Mouse (Mus musculus): ENCODE data around the gene Wwox. TPM values are rescaled to one million over a fixed set of nuclear protein-coding genes. Genes with fewer than 3 reads are reported as not detected.

Wwox gene
- total and polyA plus RNA-seq, 3 experiments, result 7.8 to 11.5 (median 9.1) TPM

DNA sequence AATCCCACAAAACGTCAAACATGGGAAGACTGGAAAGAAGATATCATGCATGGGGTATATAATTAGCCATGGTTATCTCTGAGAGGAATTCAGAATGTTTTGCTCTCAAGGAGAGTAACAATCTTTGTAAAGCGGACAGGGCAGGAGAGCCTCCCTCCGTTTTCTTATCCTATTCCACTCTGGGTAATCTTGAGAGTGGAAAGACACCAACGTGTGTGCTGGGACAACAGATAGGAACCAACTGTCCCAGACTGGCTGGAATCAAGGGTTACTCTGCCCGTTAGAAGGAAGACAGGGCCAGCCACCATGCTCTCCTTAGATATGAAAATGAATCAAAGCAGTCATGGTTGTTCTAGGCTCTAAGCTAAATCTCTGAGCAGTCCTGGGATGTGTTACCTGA, 650.7 kb downstream of the Wwox start:
- H3K9me3 ChIP-seq (replicated peaks; ENCODE audit: low read length), result peaks cover 7% of the 10 kb centered on the region
- no peaks in the 10 kb centered on the region for H3K79me2 ChIP-seq (replicated peaks; ENCODE audit: control insufficient read depth, extremely low read depth, insufficient read depth, poor library complexity, severe bottlenecking)
- H3K27me3 ChIP-seq (replicated peaks), result peaks cover 4% of the 10 kb centered on the region
- H3K4me1 ChIP-seq (ENCODE audit: control insufficient read depth in 1 of 2, insufficient read depth in 2 of 2), result no peaks in the 10 kb centered on the region
- H3K9ac ChIP-seq (ENCODE audit: insufficient read depth, low read depth), result no peak overlapping the region
- no peak overlapping the region for H3K4me3 ChIP-seq (replicated peaks in 1 of 3; ENCODE audit: low read depth in 2 of 3, low read length in 2 of 3, poor library complexity in 1 of 3)
- DNase-seq (ENCODE audit: extremely low read depth), result no peak
- TF ChIP-seq USF2 (conservative IDR thresholded peaks at IDR 0.05; ENCODE audit: low read depth, low read length) (no peak), NELFE (IDR thresholded peaks at IDR 0.05; ENCODE audit: low read depth, low read length) (no peak)
- H3K36me3 ChIP-seq (replicated peaks in 1 of 2; ENCODE audit: control insufficient read depth in 1 of 2, insufficient read depth in 1 of 2, low read length in 1 of 2), result no peaks in the 10 kb centered on the region
- in situ Hi-C loops (cut with MboI; ENCODE audit: low pct_ligation_motif_present, low pct_unique_long_range_greater_than_20kb, low sequenced_read_pairs) (loop anchor here (25.0 kb wide), 1 partner anchor 622 kb away; the partner anchor contains the start of gene Maf), dilution Hi-C loops (cut with MboI; ENCODE audit: extremely low pct_ligation_motif_present, extremely low pct_unique_long_range_greater_than_20kb, low sequenced_read_pairs) (no loop called here)
- H3K27ac ChIP-seq (ENCODE audit: insufficient read depth, low read depth), result no peak overlapping the region
- no peak overlapping the region for H3K4me2 ChIP-seq (ENCODE audit: insufficient read depth, low read depth, poor library complexity, severe bottlenecking)

DNA sequence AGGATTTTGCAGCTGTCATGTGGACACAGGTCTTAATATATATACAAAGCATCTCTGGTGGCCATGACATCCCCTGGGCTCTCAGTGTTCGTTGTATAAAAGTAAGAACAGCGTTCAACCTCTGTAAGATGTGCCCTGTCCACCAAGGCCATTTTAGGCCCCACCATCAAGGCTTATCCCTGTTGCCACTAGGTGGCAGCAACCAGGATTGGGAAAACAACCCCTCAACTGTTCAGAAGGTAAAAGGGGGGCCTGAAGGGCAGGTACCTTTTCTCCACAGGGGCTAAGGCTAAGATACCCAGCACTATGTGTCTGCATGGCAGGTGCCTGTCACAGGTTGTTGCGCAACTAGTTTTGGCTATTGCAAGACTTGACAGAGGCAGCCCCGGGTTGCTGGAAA, 656.1 kb downstream of the Wwox start:
- H3K4me1 ChIP-seq (ENCODE audit: control insufficient read depth in 1 of 2, insufficient read depth in 2 of 2), result no peaks in the 10 kb centered on the region
- H3K9ac ChIP-seq (ENCODE audit: insufficient read depth, low read depth), result no peak overlapping the region
- peak; percentile 12 for DNase-seq (ENCODE audit: extremely low read depth)
- no peaks in the 10 kb centered on the region for H3K36me3 ChIP-seq (replicated peaks in 1 of 2; ENCODE audit: control insufficient read depth in 1 of 2, insufficient read depth in 1 of 2, low read length in 1 of 2)
- peaks cover 4% of the 10 kb centered on the region for H3K27me3 ChIP-seq (replicated peaks)
- dilution Hi-C loops (cut with MboI; ENCODE audit: extremely low pct_ligation_motif_present, extremely low pct_unique_long_range_greater_than_20kb, low sequenced_read_pairs), result no loop called here
- in situ Hi-C loops (cut with MboI; ENCODE audit: low pct_ligation_motif_present, low pct_unique_long_range_greater_than_20kb, low sequenced_read_pairs), result loop anchor here (25.0 kb wide), 1 partner anchor 617 kb away; the partner anchor contains the start of gene Maf
- no peaks in the 10 kb centered on the region for H3K9me3 ChIP-seq (replicated peaks; ENCODE audit: low read length)
- no peaks in the 10 kb centered on the region for H3K79me2 ChIP-seq (replicated peaks; ENCODE audit: control insufficient read depth, extremely low read depth, insufficient read depth, poor library complexity, severe bottlenecking)
- no peak overlapping the region for H3K27ac ChIP-seq (ENCODE audit: insufficient read depth, low read depth)
- peak; percentile 43 to 54; a peak in 3 of 4 replicates for TF ChIP-seq CTCF (conservative IDR thresholded peaks at IDR 0.05 in 1 of 2, IDR thresholded peaks at IDR 0.05 in 1 of 2; ENCODE audit: low read depth in 2 of 2, low read length in 2 of 2)
- no peak for TF ChIP-seq PAX5 (IDR thresholded peaks at IDR 0.05; ENCODE audit: low read length)
- TF ChIP-seq ETS1 (conservative IDR thresholded peaks at IDR 0.05; ENCODE audit: low read depth, low read length), result no peak
- TF ChIP-seq GABPA (IDR thresholded peaks at IDR 0.05; ENCODE audit: insufficient replicate concordance, low read depth, low read length), result no peak
- TF ChIP-seq ZMIZ1 (IDR thresholded peaks at IDR 0.05; ENCODE audit: low read depth, low read length), result no peak
- TF ChIP-seq SMC3 (IDR thresholded peaks at IDR 0.05; ENCODE audit: low read depth, low read length), result peak; percentile 26
- no peak for TF ChIP-seq JUND (conservative IDR thresholded peaks at IDR 0.05; ENCODE audit: low read depth, low read length)
- TF ChIP-seq SIN3A (IDR thresholded peaks at IDR 0.05; ENCODE audit: low read length), result no peak
- TF ChIP-seq IRF4 (IDR thresholded peaks at IDR 0.05; ENCODE audit: low read depth, low read length), result no peak
- no peak for TF ChIP-seq NELFE (IDR thresholded peaks at IDR 0.05; ENCODE audit: low read depth, low read length)
- TF ChIP-seq ELF1 (IDR thresholded peaks at IDR 0.05; ENCODE audit: low read depth, low read length), result no peak
- no peak for TF ChIP-seq EP300 (IDR thresholded peaks at IDR 0.05; ENCODE audit: low read length)
- H3K4me3 ChIP-seq (replicated peaks in 1 of 3; ENCODE audit: low read depth in 2 of 3, low read length in 2 of 3, poor library complexity in 1 of 3), result no peak overlapping the region
- H3K4me2 ChIP-seq (ENCODE audit: insufficient read depth, low read depth, poor library complexity, severe bottlenecking), result no peak overlapping the region

- DNase-seq (ENCODE audit: extremely low read depth), result no peak
- H3K27ac ChIP-seq (ENCODE audit: insufficient read depth, low read depth), result no peak overlapping the region
- no peak overlapping the region for H3K4me2 ChIP-seq (ENCODE audit: insufficient read depth, low read depth, poor library complexity, severe bottlenecking)
- in situ Hi-C loops (cut with MboI; ENCODE audit: low pct_ligation_motif_present, low pct_unique_long_range_greater_than_20kb, low sequenced_read_pairs) (loop anchor here (25.0 kb wide), 1 partner anchor 614 kb away; the partner anchor contains the start of gene Maf), dilution Hi-C loops (cut with MboI; ENCODE audit: extremely low pct_ligation_motif_present, extremely low pct_unique_long_range_greater_than_20kb, low sequenced_read_pairs) (no loop called here)
- no peak overlapping the region for H3K9ac ChIP-seq (ENCODE audit: insufficient read depth, low read depth)
- H3K36me3 ChIP-seq (replicated peaks in 1 of 2; ENCODE audit: control insufficient read depth in 1 of 2, insufficient read depth in 1 of 2, low read length in 1 of 2), result no peaks in the 10 kb centered on the region
- H3K4me1 ChIP-seq (ENCODE audit: control insufficient read depth in 1 of 2, insufficient read depth in 2 of 2), result no peaks in the 10 kb centered on the region
- TF ChIP-seq ZKSCAN1 (IDR thresholded peaks at IDR 0.05; ENCODE audit: borderline replicate concordance, low read depth, low read length) (no peak), USF1 (IDR thresholded peaks at IDR 0.05; ENCODE audit: low read depth, low read length) (no peak), GABPA (IDR thresholded peaks at IDR 0.05; ENCODE audit: insufficient replicate concordance, low read depth, low read length) (no peak), USF2 (conservative IDR thresholded peaks at IDR 0.05; ENCODE audit: low read depth, low read length) (no peak), ELF1 (IDR thresholded peaks at IDR 0.05; ENCODE audit: low read depth, low read length) (no peak), KAT2A (IDR thresholded peaks at IDR 0.05; ENCODE audit: insufficient replicate concordance, low read length) (no peak), EP300 (IDR thresholded peaks at IDR 0.05; ENCODE audit: low read length) (no peak), ZMIZ1 (IDR thresholded peaks at IDR 0.05; ENCODE audit: low read depth, low read length) (no peak), RCOR1 (conservative IDR thresholded peaks at IDR 0.05; ENCODE audit: low read depth, low read length) (no peak), ZC3H11A (IDR thresholded peaks at IDR 0.05; ENCODE audit: low read depth, low read length) (no peak), HCFC1 (IDR thresholded peaks at IDR 0.05; ENCODE audit: low read depth, low read length) (no peak), BHLHE40 (IDR thresholded peaks at IDR 0.05; ENCODE audit: low read depth, low read length) (no peak), ETS1 (conservative IDR thresholded peaks at IDR 0.05; ENCODE audit: low read depth, low read length) (no peak), PAX5 (IDR thresholded peaks at IDR 0.05; ENCODE audit: low read length) (no peak), RAD21 (IDR thresholded peaks at IDR 0.05; ENCODE audit: low read depth, low read length) (no peak), JUND (conservative IDR thresholded peaks at IDR 0.05; ENCODE audit: low read depth, low read length) (no peak), UBTF (IDR thresholded peaks at IDR 0.05; ENCODE audit: low read depth, low read length) (no peak)
- no peak overlapping the region for H3K4me3 ChIP-seq (replicated peaks in 1 of 3; ENCODE audit: low read depth in 2 of 3, low read length in 2 of 3, poor library complexity in 1 of 3)
- H3K9me3 ChIP-seq (replicated peaks; ENCODE audit: low read length), result no peaks in the 10 kb centered on the region
- no peaks in the 10 kb centered on the region for H3K79me2 ChIP-seq (replicated peaks; ENCODE audit: control insufficient read depth, extremely low read depth, insufficient read depth, poor library complexity, severe bottlenecking)
- no peaks in the 10 kb centered on the region for H3K27me3 ChIP-seq (replicated peaks)
Measured at GRCm38 (mm10) chr8:115097988-115098562, 658.6 kb downstream of the Wwox start.
